Mouse (Mus musculus): ENCODE data around the gene Atp6v0c.
"Not testable (repeated sequence)": the region's sequence is repeated elsewhere in the genome, so short reads cannot be mapped to it uniquely, and the experiment has no call there.

GRCm38 (mm10) chr17:24132919-24133318 lies 36.6 kb downstream of the Atp6v0c start:
- TF ChIP-seq CTCF (IDR thresholded peaks at IDR 0.05; ENCODE audit: borderline replicate concordance, insufficient read depth, low read depth, low read length); POLR2A (IDR thresholded peaks at IDR 0.05; ENCODE audit: borderline replicate concordance, insufficient read depth, low read length): not testable (repeated sequence)

Data from cerebellum, adult 2 months (tissue).